Mouse (Mus musculus) ovary, postnatal 14 days (tissue): ENCODE measurements around the gene Gm9817.

Experiments used
- DNase-seq: peaks from one replicate; pipeline ENCODE4 v3.0.0; 2022; ENCODE audit warnings: low spot score

Gm9817 gene

DNA sequence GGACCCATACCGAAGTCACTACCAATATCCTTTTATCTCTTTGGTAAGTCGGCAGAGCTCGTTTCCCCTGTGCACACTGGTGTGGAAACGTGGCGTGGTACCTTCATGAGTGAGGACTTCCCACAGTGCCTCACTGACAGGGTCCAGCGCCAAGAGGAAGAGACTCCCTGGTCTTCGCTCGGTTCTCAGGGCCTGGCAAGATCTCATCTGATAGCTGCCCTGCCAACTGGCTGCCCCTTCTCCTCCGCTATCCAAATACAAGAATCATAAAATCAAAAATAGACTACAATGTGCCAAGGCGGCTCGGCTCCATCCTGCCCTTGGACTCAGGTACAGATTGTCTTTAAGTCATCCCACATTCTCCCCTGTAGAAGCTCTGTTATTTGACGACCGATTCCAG, 11.4 kb downstream of the Gm9817 start:
- no peak for DNase-seq

DNA sequence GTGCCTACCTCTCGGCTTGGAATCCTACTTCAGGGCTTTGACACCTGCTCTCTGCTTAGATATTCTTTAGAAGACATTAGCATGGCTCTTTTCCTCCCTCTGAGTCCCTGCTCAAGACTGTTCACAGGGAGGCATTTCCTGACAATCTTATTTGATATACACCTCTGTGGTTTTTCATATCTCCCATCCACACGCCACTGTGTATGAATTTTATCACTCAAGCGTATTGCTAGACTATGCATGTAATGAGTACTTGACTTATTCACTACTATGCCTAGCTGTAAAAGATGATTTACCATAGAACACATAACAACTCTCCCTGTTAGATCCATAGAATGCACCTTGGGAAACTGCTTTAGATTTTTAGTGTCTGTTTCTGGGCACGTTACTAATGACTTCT, 14.3 kb downstream of the Gm9817 start:
- no peak for DNase-seq

GRCm38 (mm10) chr13:45095028-45095427, 16.5 kb downstream of the Gm9817 start:
- DNase-seq, result no peak

- no peak for DNase-seq
Observed at GRCm38 (mm10) chr13:45099582-45100229, 21.2 kb downstream of the Gm9817 start.

DNA sequence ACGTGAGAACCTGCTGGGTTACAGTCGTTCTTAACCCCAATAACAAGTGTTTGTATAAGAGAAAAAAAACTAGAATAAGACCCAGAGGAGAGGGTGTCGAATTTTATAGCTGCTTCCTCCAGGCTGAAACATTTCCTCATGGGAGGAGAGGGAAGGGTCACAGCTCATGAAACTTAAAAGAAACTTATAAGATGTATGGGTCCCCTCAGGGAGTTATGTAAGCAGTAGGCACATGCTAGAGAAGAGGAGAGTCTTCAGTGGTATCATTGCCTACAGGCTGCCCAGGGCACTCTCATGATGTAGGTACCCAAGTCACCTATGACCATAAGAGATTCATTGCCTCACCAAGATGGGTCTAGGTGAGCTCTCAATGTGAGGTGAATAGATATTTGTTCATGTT, 28.0 kb downstream of the Gm9817 start:
- DNase-seq, result no peak

- DNase-seq, result no peak
Observed at GRCm38 (mm10) chr13:45108851-45109390, 30.4 kb downstream of the Gm9817 start.

DNA sequence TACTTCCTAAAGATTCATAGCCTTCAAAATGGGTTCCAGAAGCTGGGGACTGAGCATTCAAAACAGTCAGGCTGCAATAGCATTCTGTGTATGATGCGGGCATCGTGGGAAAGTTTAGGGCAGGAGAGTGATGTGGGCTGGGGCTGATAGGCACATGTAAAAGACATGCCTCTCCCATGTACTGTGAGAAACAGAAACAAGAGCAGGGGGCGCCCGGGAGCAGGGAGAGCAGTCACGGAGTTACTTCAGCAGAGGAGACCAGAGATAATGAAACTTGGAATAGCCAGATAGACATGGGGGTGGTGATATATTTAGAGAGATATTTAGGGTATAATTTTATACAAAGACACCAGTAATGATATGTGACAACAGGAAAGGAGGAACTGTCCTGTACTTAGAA, 39.9 kb downstream of the Gm9817 start:
- no peak for DNase-seq

GRCm38 (mm10) chr13:45118822-45119221, 40.3 kb downstream of the Gm9817 start:
- no peak for DNase-seq
